Mouse (Mus musculus) adrenal gland, postnatal 14 days (tissue): Measurements from ENCODE around the gene Gm44579. TPM values are rescaled to one million over a fixed set of nuclear protein-coding genes. Genes with fewer than 3 reads are reported as not detected.
A peak's percentile ranks its signal among the peaks of the same experiment; 100 is the strongest.

Experiments used
- DNase-seq: peaks from one replicate; pipeline ENCODE4 v3.0.0; 2021; ENCODE audit warnings: mixed read lengths
- long read RNA-seq, 2 experiments: library from polyadenylated mRNA; stranded (forward); transcript quantifications; one replicate each; pipeline ENCODE4 v2.0.0; 2021
- total RNA-seq: library from RNA; stranded (reverse); gene quantifications from 2 replicates; pipeline ENCODE4 v1.2.3, GENCODE M21; 2021

Gm44579 gene
- total RNA-seq: not detected in 2 replicates
- long read RNA-seq, experiment 1: 0 reads
- long read RNA-seq, experiment 2: 0 reads

GRCm38 (mm10) chr15:98220877-98221276 lies at the start of gene Gm44579, which contains the start of gene Olfr287:
Gene Gm44579, minus strand, starts transcription at chr15:98220977.
Gene Olfr287, minus strand, starts transcription at chr15:98221056.
- DNase-seq: peak; percentile 45

GRCm38 (mm10) chr15:98257776-98258175 lies 37.0 kb upstream of the Gm44579 start:
- no peak for DNase-seq

GRCm38 (mm10) chr15:98257193-98257592 lies 36.4 kb upstream of the Gm44579 start, which contains the start of gene H1fnt:
Gene H1fnt, minus strand, starts transcription at chr15:98257293.
- no peak for DNase-seq

- peak; percentile 56 for DNase-seq
Measured at GRCm38 (mm10) chr15:98256271-98256670, 35.5 kb upstream of the Gm44579 start.

GRCm38 (mm10) chr15:98235442-98235841 lies 14.7 kb upstream of the Gm44579 start:
- no peak for DNase-seq

- no peak for DNase-seq
Measured at GRCm38 (mm10) chr15:98234350-98234749, 13.6 kb upstream of the Gm44579 start, which contains the start of gene Olfr286. Gene Olfr286, minus strand, starts transcription at chr15:98234450.

GRCm38 (mm10) chr15:98226096-98226495 lies 5.3 kb upstream of the Gm44579 start:
- no peak for DNase-seq

- no peak for DNase-seq
Measured at GRCm38 (mm10) chr15:98225610-98226009, 4.8 kb upstream of the Gm44579 start.

GRCm38 (mm10) chr15:98222377-98222776 lies 1.6 kb upstream of the Gm44579 start:
- DNase-seq: no peak

- no peak for DNase-seq
Measured at GRCm38 (mm10) chr15:98214130-98214529, 6.6 kb downstream of the Gm44579 start.

- DNase-seq: peak; percentile 16
Measured at GRCm38 (mm10) chr15:98213336-98213870, 7.4 kb downstream of the Gm44579 start.

GRCm38 (mm10) chr15:98209676-98210075 lies 11.1 kb downstream of the Gm44579 start:
- no peak for DNase-seq

- DNase-seq: no peak
Measured at GRCm38 (mm10) chr15:98195442-98195841, 25.3 kb downstream of the Gm44579 start, which contains the start of gene Olfr288. Gene Olfr288, minus strand, starts transcription at chr15:98195542.

- DNase-seq: no peak
Measured at GRCm38 (mm10) chr15:98184456-98184855, 36.3 kb downstream of the Gm44579 start.

GRCm38 (mm10) chr15:98181856-98182570 lies 38.8 kb downstream of the Gm44579 start:
- DNase-seq: no peak

GRCm38 (mm10) chr15:98181132-98181711 lies 39.6 kb downstream of the Gm44579 start:
- DNase-seq: peak; percentile 96

GRCm38 (mm10) chr15:98180567-98181131 lies 40.1 kb downstream of the Gm44579 start:
- DNase-seq: no peak

- DNase-seq: no peak
Measured at GRCm38 (mm10) chr15:98177320-98177719, 43.5 kb downstream of the Gm44579 start.

- peak; percentile 41 for DNase-seq
Measured at GRCm38 (mm10) chr15:98173821-98174220, 47.0 kb downstream of the Gm44579 start.

- DNase-seq: no peak
Measured at GRCm38 (mm10) chr15:98172113-98172512, 48.7 kb downstream of the Gm44579 start.

GRCm38 (mm10) chr15:98170917-98171316 lies 49.9 kb downstream of the Gm44579 start:
- no peak for DNase-seq

- peak; percentile 13 for DNase-seq
Measured at GRCm38 (mm10) chr15:98170365-98170764, 50.4 kb downstream of the Gm44579 start.

- no peak for DNase-seq
Measured at GRCm38 (mm10) chr15:98168622-98169004, 52.2 kb downstream of the Gm44579 start.
